ENCODE assay signal across 12 mouse cellular contexts in genomic region chr10:80044087-80044486, GRCm38 (mm10). TPM values are rescaled to one million over a fixed set of nuclear protein-coding genes. Genes with fewer than 3 reads are reported as not detected.
DNase-seq lines count a peak whose midpoint lies in the region; ATAC-seq and TF ChIP-seq lines count a peak whose summit lies in the region.
"Had no signal": no experiment of that assay in that cellular context is flagged by ENCODE, and none has a peak within 500 bp of the region (broad histone marks: within the 10 kb centered on the region; RNA-seq: fewer than 3 reads in every experiment).

No protein-coding gene starts in this region.

- no peak for TF ChIP-seq POLR2A in cortical plate, adult 2 months (IDR thresholded peaks at IDR 0.05; ENCODE audit: extremely low read depth, insufficient read depth, low read length)

- no peaks in the 10 kb centered on the region for H3K27me3 ChIP-seq in intestine, embryonic 15.5 days (replicated peaks)
- no peaks in the 10 kb centered on the region for H3K27me3 ChIP-seq in intestine, postnatal 0 days (replicated peaks; ENCODE audit: control insufficient read depth, insufficient read depth, low read length)
- H3K27me3 ChIP-seq in limb, embryonic 13.5 days, result no peaks in the 10 kb centered on the region
- H3K27me3 ChIP-seq in midbrain, postnatal 0 days (ENCODE audit: insufficient read depth, low read length), result no peaks in the 10 kb centered on the region
- H3K27me3 ChIP-seq: hindbrain, embryonic 15.5 days had no signal

- ATAC-seq in intestine, embryonic 15.5 days, result no peak
- ATAC-seq in intestine, postnatal 0 days, result no peak
- no peak for ATAC-seq in limb, embryonic 13.5 days (ENCODE audit: low FRiP score, low read depth)
- ATAC-seq in midbrain, postnatal 0 days (ENCODE audit: low FRiP score), result no peak
- ATAC-seq in frontal cortex, adult (ENCODE audit: low TSS enrichment), result no peak

- H3K36me3 ChIP-seq in intestine, embryonic 15.5 days, result no peaks in the 10 kb centered on the region
- H3K36me3 ChIP-seq in intestine, postnatal 0 days (ENCODE audit: control insufficient read depth, insufficient read depth), result no peaks in the 10 kb centered on the region
- no peaks in the 10 kb centered on the region for H3K36me3 ChIP-seq in limb, embryonic 13.5 days
- H3K36me3 ChIP-seq in midbrain, postnatal 0 days (ENCODE audit: insufficient read depth, low read length), result no peaks in the 10 kb centered on the region
- H3K36me3 ChIP-seq: hindbrain, embryonic 15.5 days had no signal

- H3K4me2 ChIP-seq in intestine, embryonic 15.5 days (replicated peaks), result no peak overlapping the region
- no peak overlapping the region for H3K4me2 ChIP-seq in intestine, postnatal 0 days (replicated peaks; ENCODE audit: low read depth)
- H3K4me2 ChIP-seq in limb, embryonic 13.5 days (replicated peaks), result no peak overlapping the region
- H3K4me2 ChIP-seq in midbrain, postnatal 0 days (ENCODE audit: low read depth, low read length, poor library complexity, severe bottlenecking), result no peak overlapping the region
- H3K4me2 ChIP-seq: hindbrain, embryonic 15.5 days had no signal

- H3K27ac ChIP-seq in intestine, embryonic 15.5 days, result no peak overlapping the region
- H3K27ac ChIP-seq in intestine, postnatal 0 days (ENCODE audit: low read depth, low read length), result no peak overlapping the region
- peak overlapping the region; percentile 83 for H3K27ac ChIP-seq in cortical plate, adult 2 months (ENCODE audit: insufficient read depth, low read length)
- H3K27ac ChIP-seq in limb, embryonic 13.5 days, result no peak overlapping the region
- H3K27ac ChIP-seq in midbrain, postnatal 0 days (ENCODE audit: low read depth, low read length), result peak overlapping the region; percentile 51; the same call in 1 of the 2 replicates
- H3K27ac ChIP-seq: hindbrain, embryonic 15.5 days had no signal

- no peaks in the 10 kb centered on the region for H3K9me3 ChIP-seq in intestine, embryonic 15.5 days
- no peaks in the 10 kb centered on the region for H3K9me3 ChIP-seq in intestine, postnatal 0 days (ENCODE audit: control insufficient read depth)
- no peaks in the 10 kb centered on the region for H3K9me3 ChIP-seq in limb, embryonic 13.5 days
- H3K9me3 ChIP-seq in midbrain, postnatal 0 days (ENCODE audit: low read length), result no peaks in the 10 kb centered on the region
- H3K9me3 ChIP-seq: hindbrain, embryonic 15.5 days had no signal

- H3K9ac ChIP-seq in intestine, embryonic 15.5 days, result 0 out of 2 replicates have a peak overlapping the region, but pooled peaks have one; percentile 23
- no peak overlapping the region for H3K9ac ChIP-seq in intestine, postnatal 0 days (ENCODE audit: low read depth, low read length)
- H3K9ac ChIP-seq in limb, embryonic 13.5 days, result peak overlapping the region; percentile 39; the same call in 1 of the 2 replicates
- no peak overlapping the region for H3K9ac ChIP-seq in midbrain, postnatal 0 days (replicated peaks; ENCODE audit: low read length, poor library complexity, severe bottlenecking)
- H3K9ac ChIP-seq: hindbrain, embryonic 15.5 days had no signal

- H3K4me3 ChIP-seq in intestine, embryonic 15.5 days (replicated peaks), result no peak overlapping the region
- no peak overlapping the region for H3K4me3 ChIP-seq in intestine, postnatal 0 days (ENCODE audit: low read depth, low read length)
- H3K4me3 ChIP-seq in cortical plate, adult 2 months (ENCODE audit: insufficient read depth, low read length), result no peak overlapping the region
- H3K4me3 ChIP-seq in limb, embryonic 13.5 days, result no peak overlapping the region
- H3K4me3 ChIP-seq in midbrain, postnatal 0 days (ENCODE audit: low read depth, low read length), result no peak overlapping the region
- H3K4me3 ChIP-seq: hindbrain, embryonic 15.5 days had no signal

- DNase-seq in midbrain, postnatal 0 days (ENCODE audit: low spot score), result peak; percentile 32
- no peak for DNase-seq in adrenal gland, postnatal 10 days
- DNase-seq in B cell, adult 2 months, result no peak
- DNase-seq: layer of hippocampus, adult 9-11 months; spleen, adult 18-20 months; thymus, adult 18-20 months had no signal

- WGBS in intestine, embryonic 15.5 days, result 69% methylated on average over 4 of the region's 4 CpGs
- 77% methylated on average over 4 of the region's 4 CpGs for WGBS in intestine, postnatal 0 days
- WGBS in limb, embryonic 13.5 days, result 50% methylated on average over 4 of the region's 4 CpGs
- 21% methylated on average over 4 of the region's 4 CpGs for WGBS in midbrain, postnatal 0 days

- no peak for TF ChIP-seq CTCF in intestine, postnatal 0 days (IDR thresholded peaks at IDR 0.05; ENCODE audit: low read depth)
- no peak for TF ChIP-seq CTCF in cortical plate, adult 2 months (IDR thresholded peaks at IDR 0.05; ENCODE audit: extremely low read depth, insufficient read depth, low read length)
- no peak for TF ChIP-seq CTCF in midbrain, postnatal 0 days (IDR thresholded peaks at IDR 0.05)

- H3K4me1 ChIP-seq in intestine, embryonic 15.5 days (replicated peaks), result peaks cover 14% of the 10 kb centered on the region
- H3K4me1 ChIP-seq in intestine, postnatal 0 days (replicated peaks; ENCODE audit: control insufficient read depth, insufficient read depth, low read length), result peaks cover 3% of the 10 kb centered on the region; the same call in 1 of the 2 replicates
- H3K4me1 ChIP-seq in cortical plate, adult 2 months (ENCODE audit: control insufficient read depth, insufficient read depth, low read length), result no peaks in the 10 kb centered on the region
- peaks cover 12% of the 10 kb centered on the region for H3K4me1 ChIP-seq in limb, embryonic 13.5 days
- H3K4me1 ChIP-seq in midbrain, postnatal 0 days (ENCODE audit: insufficient read depth, low read length), result no peaks in the 10 kb centered on the region

RNA-seq across cellular contexts. Expression of gene Gpx4, which starts 2.9 kb away (rescaled TPM):
- polyA plus RNA-seq in intestine, embryonic 15.5 days (2015; fragmentation: Nextera tagmentation; extraction: Ambion mirVana), result 712 and 771 TPM in 2 replicates
- polyA plus RNA-seq in intestine, postnatal 0 days (2015; fragmentation: Nextera tagmentation; extraction: Ambion mirVana), result 1,519 and 1,523 TPM in 2 replicates
- 890 and 934 TPM in 2 replicates for polyA plus RNA-seq in cortical plate, adult 2 months (2012; rRNA removed)
- 462 and 477 TPM in 2 replicates for polyA plus RNA-seq in limb, embryonic 13.5 days (2015; fragmentation: Nextera tagmentation; extraction: Ambion mirVana)
- total RNA-seq in midbrain, postnatal 0 days (2014; rRNA removed), result 350 TPM in 2 replicates
- 635 and 741 TPM in 2 replicates for polyA plus RNA-seq in midbrain, postnatal 0 days (2015; fragmentation: Nextera tagmentation; extraction: Ambion mirVana)
- total RNA-seq in adrenal gland, postnatal 10 days (2021), result 1,000 to 10,000 TPM; 1,132 to 1,146 TPM

RNA-seq across cellular contexts. Expression of gene Polr2e, which starts 4.5 kb away (rescaled TPM):
- 206 and 218 TPM in 2 replicates for polyA plus RNA-seq in intestine, embryonic 15.5 days (2015; fragmentation: Nextera tagmentation; extraction: Ambion mirVana)
- 90.0 and 98.5 TPM in 2 replicates for polyA plus RNA-seq in intestine, postnatal 0 days (2015; fragmentation: Nextera tagmentation; extraction: Ambion mirVana)
- polyA plus RNA-seq in cortical plate, adult 2 months (2012; rRNA removed), result 236 and 245 TPM in 2 replicates
- polyA plus RNA-seq in limb, embryonic 13.5 days (2015; fragmentation: Nextera tagmentation; extraction: Ambion mirVana), result 244 and 254 TPM in 2 replicates
- 66.4 and 76.0 TPM in 2 replicates for total RNA-seq in midbrain, postnatal 0 days (2014; rRNA removed)
- polyA plus RNA-seq in midbrain, postnatal 0 days (2015; fragmentation: Nextera tagmentation; extraction: Ambion mirVana), result 126 and 135 TPM in 2 replicates
- 100 to 1,000 TPM in 1 of 2 experiments, 10 to 100 TPM in 1; 96.5 to 102 TPM for total RNA-seq in adrenal gland, postnatal 10 days (2021)

RNA-seq across cellular contexts. Expression of gene Arhgap45, which starts 27.6 kb away (rescaled TPM):
- polyA plus RNA-seq in intestine, embryonic 15.5 days (2015; fragmentation: Nextera tagmentation; extraction: Ambion mirVana), result 6.3 and 6.5 TPM in 2 replicates
- 1.2 and 1.3 TPM in 2 replicates for polyA plus RNA-seq in intestine, postnatal 0 days (2015; fragmentation: Nextera tagmentation; extraction: Ambion mirVana)
- polyA plus RNA-seq in cortical plate, adult 2 months (2012; rRNA removed), result 6.6 and 7.2 TPM in 2 replicates
- 7.3 and 7.6 TPM in 2 replicates for polyA plus RNA-seq in limb, embryonic 13.5 days (2015; fragmentation: Nextera tagmentation; extraction: Ambion mirVana)
- total RNA-seq in midbrain, postnatal 0 days (2014; rRNA removed), result 1.7 and 2.4 TPM in 2 replicates
- polyA plus RNA-seq in midbrain, postnatal 0 days (2015; fragmentation: Nextera tagmentation; extraction: Ambion mirVana), result 1.2 and 1.6 TPM in 2 replicates
- total RNA-seq in adrenal gland, postnatal 10 days (2021), result 10 to 100 TPM; 11.9 to 12.7 TPM

RNA-seq across cellular contexts. Expression of gene Abca7, which starts 47.8 kb away (rescaled TPM):
- polyA plus RNA-seq in intestine, embryonic 15.5 days (2015; fragmentation: Nextera tagmentation; extraction: Ambion mirVana), result 3.0 and 3.7 TPM in 2 replicates
- 2.2 and 2.5 TPM in 2 replicates for polyA plus RNA-seq in intestine, postnatal 0 days (2015; fragmentation: Nextera tagmentation; extraction: Ambion mirVana)
- polyA plus RNA-seq in cortical plate, adult 2 months (2012; rRNA removed), result 10.9 and 11.5 TPM in 2 replicates
- polyA plus RNA-seq in limb, embryonic 13.5 days (2015; fragmentation: Nextera tagmentation; extraction: Ambion mirVana), result 1.8 and 1.9 TPM in 2 replicates
- 9.3 TPM in 2 replicates for total RNA-seq in midbrain, postnatal 0 days (2014; rRNA removed)
- 1.7 and 1.9 TPM in 2 replicates for polyA plus RNA-seq in midbrain, postnatal 0 days (2015; fragmentation: Nextera tagmentation; extraction: Ambion mirVana)
- 10 to 100 TPM; 16.0 to 19.8 TPM for total RNA-seq in adrenal gland, postnatal 10 days (2021)

RNA-seq across cellular contexts. Expression of gene Cnn2, which starts 55.7 kb away (rescaled TPM):
- polyA plus RNA-seq in intestine, embryonic 15.5 days (2015; fragmentation: Nextera tagmentation; extraction: Ambion mirVana), result 239 and 242 TPM in 2 replicates
- 109 and 117 TPM in 2 replicates for polyA plus RNA-seq in intestine, postnatal 0 days (2015; fragmentation: Nextera tagmentation; extraction: Ambion mirVana)
- 8.0 and 9.0 TPM in 2 replicates for polyA plus RNA-seq in cortical plate, adult 2 months (2012; rRNA removed)
- 287 and 299 TPM in 2 replicates for polyA plus RNA-seq in limb, embryonic 13.5 days (2015; fragmentation: Nextera tagmentation; extraction: Ambion mirVana)
- total RNA-seq in midbrain, postnatal 0 days (2014; rRNA removed), result 14.8 and 19.5 TPM in 2 replicates
- 12.6 and 12.8 TPM in 2 replicates for polyA plus RNA-seq in midbrain, postnatal 0 days (2015; fragmentation: Nextera tagmentation; extraction: Ambion mirVana)
- total RNA-seq in adrenal gland, postnatal 10 days (2021), result 10 to 100 TPM; 46.8 to 57.8 TPM

Comparison
In these comparisons a context has a peak if more than half of its experiments do, and no peak if none do; other contexts are left out.
1. H3K9ac ChIP-seq: peak in intestine, embryonic 15.5 days (single experiment) and limb, embryonic 13.5 days (single experiment); none in intestine, postnatal 0 days (single experiment) and midbrain, postnatal 0 days (single experiment).
2. H3K27ac ChIP-seq: peak in cortical plate, adult 2 months (single experiment) and midbrain, postnatal 0 days (single experiment); none in intestine, embryonic 15.5 days (single experiment), intestine, postnatal 0 days (single experiment) and limb, embryonic 13.5 days (single experiment).